Mouse (Mus musculus) testis, adult 2 months (tissue): ENCODE data around the gene Cdc14a.

Experiments
- CTCF ChIP-seq: fragments of 200-500 bp; IDR thresholded peaks from 2 replicates; pipeline ENCODE4 v1.5.1; 2012; ENCODE audit warnings: low read depth, mild to moderate bottlenecking, inconsistent platforms, low read length, moderate library complexity; ENCODE audit not compliant: control insufficient read depth, insufficient read depth, insufficient replicate concordance
- POLR2A ChIP-seq: fragments of 200-500 bp; IDR thresholded peaks from 2 replicates; pipeline ENCODE4 v1.6.1; 2012; ENCODE audit warnings: low read depth, mild to moderate bottlenecking, inconsistent platforms, low read length, moderate library complexity; ENCODE audit not compliant: control insufficient read depth

GRCm38 (mm10) chr3:116442788-116443187, 19.0 kb upstream of the Cdc14a start:
- TF ChIP-seq POLR2A: no peak
- TF ChIP-seq CTCF: no peak
